Mouse (Mus musculus) myocyte (in vitro differentiated cells): ENCODE data around the gene Slc26a9. TPM values are rescaled to one million over a fixed set of nuclear protein-coding genes. Genes with fewer than 3 reads are reported as not detected.

ENCODE experiments used
- H3K27me3 ChIP-seq: one replicate; pipeline ENCODE4 v1.6.1; 2011; ENCODE audit not compliant: control insufficient read depth, insufficient read depth, insufficient read length
- H3K36me3 ChIP-seq: one replicate; pipeline ENCODE4 v1.6.1; 2011; ENCODE audit not compliant: control insufficient read depth, insufficient read depth
- H3K4me2 ChIP-seq: one replicate; pipeline ENCODE4 v1.6.1; 2011; ENCODE audit warnings: low read depth, control low read depth
- H3K4me3 ChIP-seq: one replicate; pipeline ENCODE4 v1.5.1; 2011; ENCODE audit warnings: mild to moderate bottlenecking, control low read depth, moderate library complexity
- H3K79me2 ChIP-seq: one replicate; pipeline ENCODE4 v1.6.1; 2011; ENCODE audit not compliant: control insufficient read depth, insufficient read depth
- H3ac ChIP-seq: one replicate; pipeline ENCODE4 v1.6.1; 2011; ENCODE audit not compliant: control insufficient read depth, insufficient read length
- CEBPB ChIP-seq: IDR thresholded peaks from 2 replicates; pipeline ENCODE4 v1.6.1; 2011; ENCODE audit warnings: mild to moderate bottlenecking, moderate library complexity; ENCODE audit not compliant: poor library complexity, insufficient read depth, severe bottlenecking
- E2F4 ChIP-seq: IDR thresholded peaks from one replicate; pipeline ENCODE4 v1.6.1; 2011; ENCODE audit warnings: mild to moderate bottlenecking, control low read depth, moderate library complexity; ENCODE audit not compliant: insufficient read depth
- MAX ChIP-seq: IDR thresholded peaks from one replicate; pipeline ENCODE4 v1.6.1; 2011; ENCODE audit warnings: low read depth, mild to moderate bottlenecking, control low read depth
- MYOD1 ChIP-seq, 3 experiments: IDR thresholded peaks; one replicate each; pipeline ENCODE4 v1.6.1; 2011; ENCODE audit warnings: control low read depth in 2 of 3, low read depth in 2 of 3, mild to moderate bottlenecking in 2 of 3, moderate library complexity in 1 of 3; ENCODE audit not compliant: insufficient read length in 2 of 3, control insufficient read depth in 1 of 3
- MYOG ChIP-seq, 3 experiments: IDR thresholded peaks; one replicate each; pipeline ENCODE4 v1.6.1; 2011; ENCODE audit warnings: control low read depth in 2 of 3, low read depth in 2 of 3, mild to moderate bottlenecking in 2 of 3; ENCODE audit not compliant: insufficient read length in 2 of 3, control insufficient read depth in 1 of 3, insufficient read depth in 1 of 3
- POLR2A ChIP-seq: IDR thresholded peaks from one replicate; pipeline ENCODE4 v1.6.1; 2011; ENCODE audit warnings: low read depth, mild to moderate bottlenecking, control low read depth, moderate library complexity; ENCODE audit not compliant: insufficient read length
- POLR2AphosphoS2 ChIP-seq: IDR thresholded peaks from one replicate; pipeline ENCODE4 v1.6.1; 2011; ENCODE audit warnings: low read depth, control low read depth; ENCODE audit not compliant: insufficient read length
- REST ChIP-seq: IDR thresholded peaks from one replicate; pipeline ENCODE4 v1.6.1; 2011; ENCODE audit warnings: mild to moderate bottlenecking, control low read depth, moderate library complexity; ENCODE audit not compliant: insufficient read depth, insufficient read length
- SRF ChIP-seq: IDR thresholded peaks from one replicate; pipeline ENCODE4 v1.6.1; 2011; ENCODE audit warnings: low read depth; ENCODE audit not compliant: control insufficient read depth, insufficient read length
- TCF12 ChIP-seq: IDR thresholded peaks from one replicate; pipeline ENCODE4 v1.6.1; 2011; ENCODE audit warnings: mild to moderate bottlenecking, control low read depth; ENCODE audit not compliant: poor library complexity, insufficient read depth, severe bottlenecking
- TCF3 ChIP-seq: IDR thresholded peaks from one replicate; pipeline ENCODE4 v1.6.1; 2011; ENCODE audit warnings: low read depth, control low read depth; ENCODE audit not compliant: insufficient read length
- USF1 ChIP-seq: IDR thresholded peaks from one replicate; pipeline ENCODE4 v1.6.1; 2011; ENCODE audit warnings: low read depth, mild to moderate bottlenecking, control low read depth, moderate library complexity
- polyA plus RNA-seq: library from polyadenylated mRNA; unstranded; fragments of >200 nt; fragmentation: generic; extraction: Trizol; gene quantifications from one replicate; pipeline ENCODE4 v1.2.1, GENCODE M21; 2012; ENCODE audit warnings: missing spikeins

The Slc26a9 gene
- polyA plus RNA-seq, 1 experiment: not detected

DNA sequence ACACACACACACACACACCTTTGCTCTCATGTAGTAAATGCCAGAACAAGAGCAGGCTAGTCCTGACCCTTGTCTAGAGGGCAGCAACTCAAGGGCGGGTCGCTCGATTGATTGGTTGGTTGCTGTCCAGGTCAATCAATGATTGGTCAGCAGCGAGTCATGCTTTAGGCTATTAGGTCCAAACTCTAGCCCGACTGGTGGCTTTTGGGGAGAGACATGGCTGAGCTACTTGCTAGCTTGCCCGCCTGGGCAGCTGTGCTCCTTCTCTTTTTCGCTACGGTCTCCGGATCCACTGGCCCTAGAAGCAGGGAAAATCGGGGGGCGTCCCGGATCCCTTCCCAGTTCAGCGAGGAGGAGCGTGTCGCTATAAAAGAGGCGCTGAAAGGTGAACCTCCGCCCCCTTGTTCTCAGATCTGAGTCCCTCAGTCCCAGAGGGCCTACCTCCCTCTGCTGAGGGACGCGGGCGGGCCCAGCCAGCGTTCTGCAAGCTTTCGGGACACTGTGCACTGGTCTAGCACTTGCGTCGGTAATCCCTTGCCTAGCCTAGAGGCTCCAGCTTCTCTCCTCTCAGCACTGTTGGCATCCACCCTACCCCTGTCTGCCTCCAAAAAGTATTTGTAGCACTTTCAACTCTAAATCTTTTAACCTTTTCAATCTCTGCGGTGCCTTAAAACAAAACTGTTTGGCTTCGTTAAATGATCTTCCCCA is 53.5 kb downstream of the Slc26a9 start, which contains the start of gene Pm20d1:
Gene Pm20d1, plus strand, starts transcription at position 180 of the 708 bp plus-strand sequence.
- Histone ChIP-seq H3K79me2 (no peaks in the 10 kb centered on the region), H3K4me3 (no peak within 1 kb of the TSS), H3K4me2 (no peak within 1 kb of the TSS), H3K36me3 (no peaks in the 10 kb centered on the region), H3K27me3 (peaks cover 45% of the 10 kb centered on the region), H3ac (no peak within 1 kb of the TSS)
- no peak for TF ChIP-seq TCF3
- no peak for TF ChIP-seq SRF
- TF ChIP-seq MYOG (IDR thresholded peaks at IDR 0.05; ENCODE audit: control insufficient read depth in 1 of 3, insufficient read depth in 1 of 3, insufficient read length in 2 of 3, low read depth in 2 of 3): no peak
- no peak for TF ChIP-seq MAX
- no peak for TF ChIP-seq USF1

DNA sequence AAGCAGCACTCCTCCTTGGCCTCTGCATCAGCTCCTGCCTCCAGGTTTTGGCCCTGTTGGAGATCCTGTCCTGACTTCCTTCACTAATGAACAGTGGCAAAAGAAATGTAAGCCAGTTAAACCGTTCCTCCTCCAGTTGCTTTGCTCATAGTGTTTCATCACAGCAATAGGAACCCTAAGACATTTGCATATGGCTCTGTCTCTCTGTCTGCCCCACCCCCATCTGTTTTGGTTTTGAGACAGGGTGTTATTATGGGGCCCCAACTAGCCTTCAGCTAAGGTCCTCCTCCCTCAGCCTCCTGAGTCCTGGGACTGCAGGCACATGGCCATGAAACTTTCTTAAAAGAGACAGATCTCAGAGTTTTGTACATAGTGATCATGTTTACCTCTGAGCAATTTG is 56.2 kb downstream of the Slc26a9 start:
- Histone ChIP-seq H3ac (no peak overlapping the region), H3K4me3 (no peak overlapping the region), H3K27me3 (peaks cover 65% of the 10 kb centered on the region), H3K79me2 (no peaks in the 10 kb centered on the region), H3K36me3 (no peaks in the 10 kb centered on the region), H3K4me2 (no peak overlapping the region)
- TF ChIP-seq POLR2A (no peak), MAX (no peak), MYOG (IDR thresholded peaks at IDR 0.05; ENCODE audit: control insufficient read depth in 1 of 3, insufficient read depth in 1 of 3, insufficient read length in 2 of 3, low read depth in 2 of 3) (no peak), TCF12 (no peak), SRF (no peak), MYOD1 (IDR thresholded peaks at IDR 0.05; ENCODE audit: control insufficient read depth in 1 of 3, insufficient read length in 2 of 3, low read depth in 2 of 3) (no peak), E2F4 (no peak), USF1 (no peak), TCF3 (no peak), REST (no peak)

DNA sequence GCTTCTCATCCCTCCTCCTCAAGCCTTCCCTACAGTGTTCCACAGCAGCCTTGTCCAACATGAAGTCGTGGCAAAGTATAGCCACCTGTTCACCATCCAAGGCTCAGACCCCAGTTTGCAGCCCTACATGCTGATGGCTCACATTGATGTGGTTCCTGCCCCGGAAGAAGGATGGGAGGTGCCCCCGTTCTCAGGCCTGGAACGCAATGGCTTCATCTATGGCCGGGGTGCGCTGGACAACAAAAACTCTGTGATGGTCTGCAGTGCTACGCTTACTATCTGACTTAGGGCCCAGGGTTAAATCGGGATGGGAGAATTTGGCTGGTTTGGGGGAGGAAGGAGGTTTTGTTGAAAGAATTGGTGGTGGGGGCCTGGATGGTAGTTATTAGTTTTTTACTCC is 57.2 kb downstream of the Slc26a9 start:
- no peaks in the 10 kb centered on the region for H3K36me3 ChIP-seq
- no peak overlapping the region for H3ac ChIP-seq
- no peak overlapping the region for H3K4me3 ChIP-seq
- TF ChIP-seq SRF (no peak), MAX (no peak), CEBPB (no peak), MYOD1 (IDR thresholded peaks at IDR 0.05; ENCODE audit: control insufficient read depth in 1 of 3, insufficient read length in 2 of 3, low read depth in 2 of 3) (no peak), E2F4 (no peak), MYOG (IDR thresholded peaks at IDR 0.05; ENCODE audit: control insufficient read depth in 1 of 3, insufficient read depth in 1 of 3, insufficient read length in 2 of 3, low read depth in 2 of 3) (no peak), TCF12 (no peak), TCF3 (no peak), USF1 (no peak), REST (no peak), POLR2A (no peak), POLR2AphosphoS2 (no peak)
- H3K4me2 ChIP-seq: no peak overlapping the region
- H3K27me3 ChIP-seq: peaks cover 56% of the 10 kb centered on the region
- H3K79me2 ChIP-seq: no peaks in the 10 kb centered on the region

DNA sequence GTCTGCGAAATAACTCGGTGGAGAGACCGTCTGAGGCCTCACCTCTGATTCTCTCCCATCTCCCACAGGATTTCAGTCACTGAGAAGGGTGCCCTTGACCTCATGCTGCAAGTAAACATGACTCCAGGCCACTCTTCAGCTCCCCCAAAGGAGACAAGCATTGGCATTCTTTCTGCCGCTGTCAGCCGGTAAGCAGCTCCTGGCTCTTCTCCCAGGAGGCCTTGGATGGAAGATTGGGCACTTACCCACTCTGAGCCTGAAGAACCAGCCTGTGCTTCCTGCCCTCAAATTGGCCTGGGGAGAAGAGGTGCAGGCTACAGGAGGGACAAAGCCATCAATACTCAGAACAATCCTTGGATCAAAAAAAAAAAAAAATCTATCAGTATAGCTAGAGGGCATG is 58.8 kb downstream of the Slc26a9 start:
- H3K36me3 ChIP-seq: no peaks in the 10 kb centered on the region
- H3K4me3 ChIP-seq: no peak overlapping the region
- H3ac ChIP-seq: no peak overlapping the region
- H3K27me3 ChIP-seq: peaks cover 52% of the 10 kb centered on the region
- H3K79me2 ChIP-seq: no peaks in the 10 kb centered on the region
- H3K4me2 ChIP-seq: no peak overlapping the region
- no peak for TF ChIP-seq E2F4
- TF ChIP-seq TCF12: no peak
- TF ChIP-seq MAX: no peak
- no peak for TF ChIP-seq POLR2AphosphoS2
- TF ChIP-seq CEBPB: no peak
- no peak for TF ChIP-seq MYOG (IDR thresholded peaks at IDR 0.05; ENCODE audit: control insufficient read depth in 1 of 3, insufficient read depth in 1 of 3, insufficient read length in 2 of 3, low read depth in 2 of 3)
- no peak for TF ChIP-seq USF1
- TF ChIP-seq MYOD1 (IDR thresholded peaks at IDR 0.05; ENCODE audit: control insufficient read depth in 1 of 3, insufficient read length in 2 of 3, low read depth in 2 of 3): no peak
- TF ChIP-seq POLR2A: no peak
- no peak for TF ChIP-seq SRF
- no peak for TF ChIP-seq TCF3
- no peak for TF ChIP-seq REST

DNA sequence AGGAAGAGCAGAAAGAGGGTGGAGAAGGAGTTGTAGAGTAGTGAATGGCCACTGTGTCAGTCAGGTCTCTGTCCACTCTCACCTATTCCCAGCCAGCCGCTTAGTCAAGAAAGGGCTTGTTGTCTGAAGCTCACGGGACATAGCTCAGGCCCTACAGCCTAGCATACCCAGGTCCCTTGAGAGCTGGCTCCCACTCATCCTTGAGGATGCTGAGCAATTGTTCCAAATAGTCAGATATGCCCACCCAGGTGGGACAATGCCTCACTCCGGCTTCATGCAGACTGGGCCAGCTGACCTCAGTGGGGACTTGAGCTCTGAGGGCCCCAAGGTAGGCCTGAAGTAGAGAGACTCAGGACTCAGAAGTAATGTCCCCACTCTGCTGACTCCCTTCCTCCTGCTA is 60.3 kb downstream of the Slc26a9 start:
- H3K4me2 ChIP-seq: no peak overlapping the region
- H3K79me2 ChIP-seq: no peaks in the 10 kb centered on the region
- peaks cover 58% of the 10 kb centered on the region for H3K27me3 ChIP-seq
- no peak for TF ChIP-seq MYOG (IDR thresholded peaks at IDR 0.05; ENCODE audit: control insufficient read depth in 1 of 3, insufficient read depth in 1 of 3, insufficient read length in 2 of 3, low read depth in 2 of 3)
- TF ChIP-seq USF1: no peak
- TF ChIP-seq CEBPB: no peak
- no peak for TF ChIP-seq POLR2AphosphoS2
- TF ChIP-seq POLR2A: no peak
- TF ChIP-seq SRF: no peak
- TF ChIP-seq TCF3: no peak
- no peaks in the 10 kb centered on the region for H3K36me3 ChIP-seq
- H3K4me3 ChIP-seq: no peak overlapping the region
- no peak overlapping the region for H3ac ChIP-seq
